Mouse (Mus musculus): ENCODE measurements around the gene Ctsd.

The Ctsd gene

DNA sequence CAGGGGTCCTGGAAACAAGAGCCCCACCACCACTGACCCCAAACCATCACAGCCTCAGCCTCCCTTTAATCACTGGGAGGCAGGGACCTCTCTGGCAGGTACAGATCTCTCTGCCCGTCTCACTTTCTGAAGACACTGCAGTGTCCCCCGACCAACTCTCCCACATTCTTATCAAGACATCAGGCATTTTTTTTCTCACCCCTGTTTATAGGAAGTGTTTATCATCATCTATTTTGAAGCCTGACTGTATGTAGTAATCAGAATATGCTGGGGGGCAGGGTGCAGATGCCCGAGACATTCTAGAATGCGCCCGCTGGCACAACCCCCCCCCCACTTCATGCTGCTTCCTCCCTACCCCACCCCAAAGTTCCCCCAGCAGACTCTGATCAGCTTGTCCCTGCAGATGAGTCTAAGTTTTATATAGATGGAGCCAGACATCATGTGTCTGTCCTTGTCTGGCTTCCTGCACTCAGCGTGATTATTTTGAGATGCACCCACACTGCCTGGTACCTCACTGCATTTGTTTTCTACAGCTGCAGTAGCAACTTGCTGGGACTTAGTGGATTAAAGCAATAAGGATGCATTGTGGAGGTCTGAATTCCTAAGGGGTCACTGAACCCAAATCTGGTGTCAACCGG is 12.4 kb upstream of the Ctsd start:
- no peak for DNase-seq (ENCODE audit: low read depth, low spot score)

DNA sequence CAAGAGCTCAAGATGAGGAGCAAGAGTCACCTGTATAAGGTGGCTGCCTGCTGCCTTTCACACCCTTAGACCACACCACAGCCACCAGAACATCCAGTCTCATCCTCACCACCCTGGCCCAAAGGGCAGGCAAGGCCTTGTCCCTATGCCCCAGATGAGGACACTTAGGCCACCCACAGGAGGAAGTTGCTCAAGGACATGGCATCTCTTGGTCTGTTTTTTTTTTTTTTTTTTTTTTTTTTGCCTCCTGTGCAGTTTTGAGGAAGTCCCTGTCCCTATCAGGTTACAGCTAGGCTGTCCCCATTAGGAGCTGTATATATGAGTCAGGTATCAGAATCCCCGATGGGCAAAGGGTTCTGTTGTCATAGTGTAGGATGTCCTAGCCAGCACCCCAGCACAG is 11.4 kb upstream of the Ctsd start:
- no peak for DNase-seq (ENCODE audit: low read depth, low spot score)

DNA sequence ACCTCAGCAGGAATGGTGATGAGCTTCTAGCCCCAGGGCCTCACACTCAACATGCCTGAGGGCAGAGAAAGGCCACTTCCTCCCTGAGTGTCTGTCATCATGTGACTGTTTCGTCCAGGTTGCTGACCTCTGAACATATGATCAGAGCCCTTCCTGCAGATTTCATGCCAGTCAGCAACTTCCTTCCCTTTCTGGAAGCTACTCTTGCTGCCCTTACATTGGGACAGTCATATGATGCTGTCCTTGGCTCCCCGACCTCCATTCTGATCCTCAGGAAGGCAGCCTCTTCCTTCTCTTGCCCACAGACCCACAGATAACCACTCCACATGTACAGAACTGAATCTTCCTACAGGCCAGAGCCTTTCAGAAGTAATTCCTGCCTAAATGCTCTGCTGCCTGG is 10.2 kb upstream of the Ctsd start:
- no peak for DNase-seq (ENCODE audit: low read depth, low spot score)

DNA sequence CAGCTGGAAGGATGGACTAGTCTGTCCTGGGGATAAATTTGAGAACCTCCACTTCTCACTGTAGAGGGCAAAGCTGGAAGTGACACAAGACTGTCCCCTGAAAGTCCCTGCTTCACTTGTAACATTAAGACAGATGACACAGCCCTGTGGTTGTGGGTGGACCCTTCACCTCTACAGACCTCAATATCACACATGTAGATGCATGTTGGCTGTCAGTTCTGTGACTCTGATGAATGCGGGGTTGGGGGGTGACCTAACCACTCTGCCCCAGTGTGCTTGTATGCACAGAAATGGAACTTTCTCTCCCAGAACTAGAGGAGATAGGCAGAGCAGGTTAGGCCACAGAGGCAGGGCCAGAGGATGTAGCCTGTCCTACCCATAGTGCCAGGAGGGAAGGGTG is 8.8 kb upstream of the Ctsd start:
- DNase-seq (ENCODE audit: low read depth, low spot score), result no peak

DNA sequence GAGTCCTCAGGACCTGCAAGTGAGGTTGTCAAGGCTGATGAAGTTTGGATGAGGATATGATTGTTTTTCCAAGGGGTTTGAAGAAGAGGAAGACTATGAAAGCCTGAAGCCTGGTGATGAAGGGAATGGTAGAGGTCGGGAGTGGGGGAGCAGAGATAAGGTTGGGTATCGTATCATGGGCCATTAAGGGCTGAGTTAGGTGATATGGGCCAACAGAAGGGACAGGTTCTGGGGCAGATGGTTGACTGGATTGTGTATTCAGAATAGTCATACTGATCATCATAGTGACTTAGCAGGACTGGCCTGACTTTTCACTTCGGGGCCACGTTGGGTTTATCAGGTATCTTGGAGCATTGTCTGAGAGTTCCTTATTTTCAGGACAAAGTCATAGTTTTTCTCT is 7.6 kb upstream of the Ctsd start:
- DNase-seq (ENCODE audit: low read depth, low spot score), result no peak

DNA sequence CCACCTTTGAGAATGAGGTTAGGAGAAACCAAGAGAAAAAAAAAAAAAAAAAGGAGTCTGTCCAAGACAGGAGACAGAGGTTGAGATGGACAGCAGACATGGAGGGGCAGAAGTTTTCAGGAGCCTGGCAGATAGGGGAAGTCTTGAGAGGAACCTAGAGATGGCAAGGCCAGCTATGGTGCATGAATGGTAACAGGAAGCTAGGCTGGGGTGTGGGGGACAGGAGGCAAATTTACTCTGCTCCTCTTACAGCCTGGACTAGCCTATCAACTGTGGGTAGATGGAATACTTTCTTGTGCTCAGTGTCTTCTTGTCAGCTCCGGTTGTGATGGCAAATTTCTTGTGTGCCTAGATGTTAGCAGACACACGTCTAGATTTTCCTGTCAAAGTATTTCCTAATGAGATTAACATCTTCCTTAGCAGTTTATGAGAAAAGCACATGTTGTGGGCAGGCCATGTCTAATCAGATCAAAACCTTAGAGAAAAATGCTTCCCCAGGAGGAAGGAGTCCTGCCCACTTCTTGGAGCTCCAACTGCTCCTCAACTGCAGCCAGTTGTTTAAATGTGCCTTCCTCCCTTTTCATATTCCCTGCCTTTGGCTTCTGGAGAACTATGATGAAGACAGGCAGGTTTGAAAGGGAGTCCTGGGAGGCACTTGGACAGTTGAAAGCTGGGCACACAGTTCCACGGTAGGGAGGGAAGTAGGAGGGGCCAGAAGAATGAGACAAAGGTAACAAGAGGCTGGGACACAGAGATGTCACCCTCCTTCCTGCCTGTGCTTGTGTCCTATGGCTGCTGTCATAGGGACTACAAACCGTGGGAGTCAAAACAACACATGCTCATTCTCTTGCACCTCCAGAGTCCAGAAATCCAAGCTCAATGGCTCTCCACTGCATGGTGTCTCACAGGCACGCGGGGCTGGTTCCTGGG is 6.7 kb upstream of the Ctsd start:
- no peak for DNase-seq (ENCODE audit: low read depth, low spot score)

DNA sequence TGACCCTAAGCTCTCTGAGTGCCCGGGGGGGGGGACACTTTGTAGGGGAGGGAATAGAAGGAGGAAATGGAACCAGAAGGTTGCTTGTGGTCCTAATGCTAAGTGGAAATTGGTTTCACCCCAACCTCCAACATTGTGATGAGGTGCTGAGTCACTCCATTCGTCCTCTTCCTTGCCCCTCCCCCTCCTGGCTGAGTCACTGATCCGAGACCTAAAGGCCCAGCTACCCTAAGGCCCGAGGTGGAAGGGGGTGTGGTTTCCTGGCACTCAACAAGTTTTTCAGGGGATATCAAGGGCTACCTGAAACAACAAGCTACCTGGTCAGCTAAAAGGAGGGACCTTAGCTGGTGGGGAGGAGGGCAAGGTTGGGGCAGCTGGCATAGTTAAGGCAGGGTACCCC is 5.4 kb upstream of the Ctsd start:
- DNase-seq (ENCODE audit: low read depth, low spot score), result no peak

DNA sequence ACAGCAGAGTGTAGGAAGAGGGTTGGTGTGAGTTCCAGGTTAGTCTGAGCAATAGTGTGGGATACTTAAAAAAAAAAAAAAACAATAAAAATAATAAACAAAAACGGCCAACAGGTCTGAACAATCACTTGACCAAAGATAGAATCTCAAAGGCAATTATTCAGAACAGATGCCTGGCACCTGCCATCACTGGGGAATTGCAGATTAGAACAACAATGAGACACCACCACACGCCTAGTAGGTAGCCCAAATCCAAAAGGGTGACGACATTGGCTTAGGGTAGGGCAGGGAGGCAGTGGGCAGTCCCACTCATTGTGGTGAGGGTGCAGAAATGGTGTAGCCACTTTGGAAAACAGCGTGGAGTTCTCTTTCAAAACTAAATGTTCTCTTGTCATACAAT is 3.8 kb upstream of the Ctsd start:
- no peak for DNase-seq (ENCODE audit: low read depth, low spot score)

DNA sequence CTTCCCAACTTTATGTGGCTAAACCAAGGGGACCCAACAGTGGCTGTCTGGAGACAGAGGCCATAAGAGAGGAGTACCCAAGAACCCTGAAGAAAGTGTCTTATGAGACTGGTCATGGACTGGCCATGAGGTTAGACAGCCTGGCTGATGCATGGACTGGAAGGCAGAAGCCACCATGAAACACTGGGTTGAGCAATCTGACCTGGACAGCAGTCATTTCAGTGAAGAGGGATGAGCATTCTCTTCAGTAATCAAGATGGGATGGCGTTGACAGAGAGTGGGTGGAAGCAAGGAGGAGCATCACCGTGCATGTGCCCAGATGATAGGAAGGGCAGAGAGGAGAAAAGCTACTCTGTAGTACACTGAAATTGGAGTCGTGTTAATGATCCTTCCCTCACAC is 3.3 kb upstream of the Ctsd start:
- DNase-seq (ENCODE audit: low read depth, low spot score), result no peak

DNA sequence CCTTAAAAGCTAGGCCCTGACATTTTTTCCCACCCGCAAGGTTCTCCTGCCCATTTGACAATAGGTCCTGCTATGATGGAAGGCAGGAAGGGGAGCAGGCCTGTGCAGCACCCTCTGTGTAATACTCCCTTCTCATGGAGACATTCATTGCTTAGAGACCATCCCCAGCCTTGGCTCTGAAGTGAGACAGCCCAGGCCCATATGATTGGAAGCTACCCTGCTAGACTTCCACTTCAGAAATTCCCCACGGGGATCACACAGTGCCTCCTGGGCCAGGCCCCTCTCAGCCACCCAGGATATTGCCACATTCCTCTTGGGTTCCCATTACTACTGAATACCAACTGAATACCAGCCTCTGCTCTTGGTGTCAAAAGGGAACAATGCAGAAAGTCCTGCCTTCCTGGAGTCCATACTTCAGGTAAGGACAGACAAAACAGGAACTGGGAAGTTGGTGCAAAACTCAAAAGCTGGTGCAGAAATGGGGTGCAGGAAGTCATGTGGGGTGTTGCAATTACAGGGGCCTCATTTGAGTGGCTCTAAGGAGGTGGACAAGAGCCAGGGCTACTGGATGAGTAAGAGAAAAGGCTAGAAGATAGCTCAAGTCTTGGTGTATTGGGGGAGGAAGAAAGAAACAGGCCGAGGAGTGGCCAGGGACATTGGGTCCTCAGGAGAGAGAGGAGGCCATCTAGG is 2.3 kb upstream of the Ctsd start:
- DNase-seq (ENCODE audit: low read depth, low spot score), result no peak

DNA sequence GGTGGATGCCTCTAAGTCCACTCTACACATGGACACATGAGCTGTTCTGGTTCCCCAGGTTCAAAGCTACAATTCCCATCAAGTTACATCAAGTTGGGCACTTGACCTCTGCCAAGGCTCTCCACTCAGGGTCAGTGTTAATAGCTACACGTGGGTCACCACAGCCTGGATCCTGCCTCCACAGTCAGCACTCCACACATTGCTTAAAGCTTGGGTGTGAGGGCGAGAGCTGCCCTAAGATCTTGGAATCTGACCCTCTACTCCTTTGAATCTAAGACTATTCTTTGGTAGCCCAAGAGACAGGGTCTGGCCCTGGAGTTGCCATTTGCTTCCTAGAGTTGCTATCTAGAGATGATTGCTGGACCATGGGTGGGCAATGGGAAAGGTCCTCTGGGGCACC is 902 bp upstream of the Ctsd start:
- DNase-seq (ENCODE audit: low read depth, low spot score), result no peak

DNA sequence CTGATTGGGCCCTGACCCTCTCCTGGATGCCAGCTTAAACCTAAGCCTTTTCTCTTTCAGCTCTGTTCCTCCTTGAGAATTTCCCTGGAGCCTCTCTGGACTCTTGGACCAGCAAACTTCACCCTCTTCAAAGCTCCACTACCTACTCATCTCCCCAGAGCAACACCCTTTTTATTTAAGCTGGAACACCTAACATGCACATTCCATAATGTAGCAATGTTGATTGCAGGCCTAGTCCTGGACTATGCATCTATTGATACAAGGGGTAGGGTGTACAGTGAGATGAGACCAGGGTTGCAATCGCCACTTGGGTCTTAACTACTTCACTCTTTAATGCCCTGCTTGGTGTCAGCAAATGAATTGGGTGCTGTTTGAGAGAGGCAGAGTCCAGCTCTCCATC is 360 bp upstream of the Ctsd start:
- DNase-seq (ENCODE audit: low read depth, low spot score), result no peak

DNA sequence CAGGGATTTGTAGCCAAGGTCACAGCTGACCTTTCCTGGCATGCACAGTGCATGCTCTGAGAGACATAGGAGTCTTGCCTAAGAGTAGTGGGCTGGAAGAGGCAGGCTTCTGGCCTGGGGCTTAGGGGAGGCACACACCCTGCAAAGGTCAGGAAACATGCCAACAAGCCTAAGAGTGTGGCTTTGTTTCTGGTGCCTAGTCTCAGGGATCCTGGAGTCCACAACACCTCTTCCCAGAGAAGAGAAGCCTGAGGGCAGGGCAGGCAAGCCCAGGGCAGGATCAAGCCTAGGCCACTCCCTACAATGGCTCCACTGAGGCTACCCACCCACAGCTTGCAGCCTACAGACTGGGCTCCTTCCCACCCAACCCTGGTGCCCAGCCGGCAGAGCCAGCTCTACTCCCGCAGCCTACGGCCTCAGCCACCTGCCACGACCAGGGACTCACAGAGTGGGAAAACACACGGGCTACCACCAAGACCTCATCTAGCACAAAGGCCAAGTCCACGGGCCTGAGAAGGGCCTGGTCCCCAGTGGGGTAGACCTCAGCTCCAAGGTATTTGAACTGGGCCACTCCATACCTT is 1.1 kb downstream of the Ctsd start:
- no peak for DNase-seq (ENCODE audit: low read depth, low spot score)

DNA sequence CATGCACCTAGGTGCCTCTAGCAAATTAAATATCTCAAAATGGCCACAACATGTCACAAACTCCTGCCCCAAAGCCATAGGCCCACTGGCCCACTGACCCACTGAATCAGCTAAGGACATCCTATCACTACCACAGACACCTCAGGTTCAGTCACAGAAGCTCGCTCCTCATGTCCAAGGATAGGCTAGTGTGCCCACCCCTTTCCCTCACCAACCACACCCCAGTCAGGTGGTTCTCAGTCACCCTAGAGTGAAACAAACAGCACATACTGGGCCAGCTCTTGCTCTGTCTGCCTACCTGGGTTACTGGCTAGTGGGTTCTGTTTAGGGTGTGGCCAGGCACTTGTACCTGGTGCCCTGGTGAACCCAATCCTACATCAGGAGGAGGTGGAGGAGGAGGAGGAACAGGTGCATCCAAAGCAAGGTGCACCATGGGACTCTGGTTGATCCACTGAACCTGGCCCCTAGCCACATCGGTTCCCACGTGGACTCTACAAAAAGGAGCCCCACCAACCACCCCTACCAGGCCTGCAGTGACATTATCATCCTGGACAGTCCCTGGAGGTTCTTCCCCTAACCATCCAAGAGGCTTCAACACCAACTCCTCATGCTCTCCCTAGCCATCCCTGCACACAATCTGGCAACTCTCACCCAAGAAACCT is 2.0 kb downstream of the Ctsd start:
- no peak for DNase-seq (ENCODE audit: low read depth, low spot score)

DNA sequence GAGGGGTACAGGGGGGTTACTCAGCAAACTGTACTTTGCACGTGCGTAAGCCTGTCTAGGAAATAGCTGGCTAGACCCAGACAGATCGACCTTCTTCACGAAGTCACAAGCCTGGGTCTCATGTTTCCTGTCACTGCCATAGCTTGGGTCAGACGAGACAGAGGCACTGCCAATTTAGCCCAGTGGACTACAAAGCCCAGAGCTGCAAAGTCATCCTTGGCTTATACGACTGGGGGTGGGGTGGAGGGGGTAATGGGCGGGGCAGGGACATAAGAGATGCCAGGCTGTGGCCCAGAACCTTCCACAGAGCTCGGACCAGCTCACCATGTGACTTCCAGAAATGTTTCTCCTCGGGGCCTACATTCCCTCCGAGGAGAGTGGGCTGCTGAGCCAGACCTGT is 3.5 kb downstream of the Ctsd start:
- no peak for DNase-seq (ENCODE audit: low read depth, low spot score)

DNA sequence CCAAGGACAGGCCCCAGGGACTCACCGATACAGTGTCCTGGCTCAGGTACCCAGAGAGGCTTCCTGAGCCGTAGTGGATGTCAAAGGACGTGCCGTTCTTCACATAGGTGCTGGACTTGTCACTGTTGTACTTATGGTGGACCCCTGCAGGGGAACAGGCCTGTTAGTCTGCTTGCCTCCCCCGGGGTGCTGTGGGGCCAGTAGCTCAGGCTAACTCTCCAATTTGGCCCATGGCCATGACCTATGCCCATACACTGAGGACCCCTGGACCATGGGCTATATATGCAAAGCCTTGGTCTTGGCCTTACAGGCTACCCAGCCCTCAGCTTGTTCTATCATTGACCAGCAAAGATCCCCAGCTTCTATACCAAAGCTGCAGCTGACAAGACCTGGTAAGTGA is 5.3 kb downstream of the Ctsd start, which contains the start of gene Gm49369:
Gene Gm49369, minus strand, starts transcription at position 101 of the 400 bp plus-strand sequence.
- DNase-seq (ENCODE audit: low read depth, low spot score), result no peak

DNA sequence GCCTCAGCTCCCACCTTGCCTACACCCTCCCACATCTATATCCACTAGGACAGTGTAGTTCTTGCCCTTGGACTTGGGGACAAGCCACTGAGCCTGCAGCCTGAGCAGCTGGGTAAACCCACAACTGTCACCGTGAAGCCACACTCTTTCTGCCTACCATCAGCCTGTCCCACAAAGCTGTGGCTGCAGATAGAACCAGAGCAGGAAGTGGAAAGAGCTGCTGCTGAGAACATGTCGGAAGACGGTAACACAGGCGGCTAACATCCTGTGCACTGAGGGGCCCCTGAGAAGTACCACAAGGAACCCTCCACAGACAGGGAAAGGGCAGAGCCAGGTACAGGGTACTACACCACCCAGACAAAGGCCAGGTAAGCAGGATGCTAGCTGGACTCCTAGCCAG is 6.7 kb downstream of the Ctsd start:
- DNase-seq (ENCODE audit: low read depth, low spot score), result no peak

DNA sequence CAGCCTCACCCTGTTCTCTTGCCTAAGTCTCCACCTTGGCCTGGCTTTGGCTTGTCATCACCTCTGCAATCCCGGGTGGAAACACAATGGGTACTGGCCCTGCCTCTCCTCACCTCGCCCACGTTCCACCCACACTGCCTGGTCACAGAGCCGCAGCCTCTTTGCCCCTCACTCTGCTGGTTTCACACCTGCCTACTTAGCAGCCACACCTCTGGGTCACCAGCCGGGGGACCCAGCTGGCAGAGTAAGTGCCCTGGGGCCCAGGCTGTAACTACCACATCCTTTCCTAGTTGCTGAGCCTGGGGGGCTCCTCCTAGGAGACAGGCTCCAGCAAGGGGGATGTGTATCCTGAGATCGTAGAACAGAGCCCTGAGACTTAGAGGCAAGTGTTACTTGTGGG is 8.7 kb downstream of the Ctsd start:
- no peak for DNase-seq (ENCODE audit: low read depth, low spot score)

DNA sequence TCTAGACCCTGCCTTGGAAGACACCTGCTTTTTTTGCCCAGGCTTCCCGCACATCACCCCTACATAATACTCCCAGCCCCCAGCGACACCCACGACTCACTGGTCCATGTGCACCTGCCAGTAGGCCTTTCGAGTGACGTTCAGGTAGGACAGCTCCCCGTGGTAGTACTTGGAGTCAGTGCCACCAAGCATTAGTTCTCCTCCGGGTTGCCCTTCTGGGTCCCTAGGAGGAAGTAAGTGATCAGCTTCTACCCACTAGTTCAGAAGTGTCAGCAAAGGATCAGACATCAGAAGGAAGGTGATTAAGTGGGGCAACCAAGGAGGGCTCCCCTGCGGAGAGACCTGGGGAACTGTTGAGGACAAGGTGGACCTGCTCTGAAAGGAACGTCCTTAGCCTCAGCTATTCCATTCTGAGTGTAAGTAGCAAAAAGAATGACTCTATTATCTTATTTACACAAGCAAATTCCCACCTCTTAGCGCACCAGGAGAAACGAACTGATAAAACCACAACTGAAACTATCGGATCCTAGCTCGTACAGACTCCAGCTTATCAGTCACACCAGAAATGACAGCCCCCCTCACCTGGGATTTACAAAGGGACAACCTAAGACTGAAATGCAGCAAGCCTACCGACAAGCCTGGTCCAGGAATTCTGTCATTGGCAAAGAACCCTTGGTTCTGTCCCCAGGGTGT is 10.5 kb downstream of the Ctsd start:
- no peak for DNase-seq (ENCODE audit: low read depth, low spot score)

DNA sequence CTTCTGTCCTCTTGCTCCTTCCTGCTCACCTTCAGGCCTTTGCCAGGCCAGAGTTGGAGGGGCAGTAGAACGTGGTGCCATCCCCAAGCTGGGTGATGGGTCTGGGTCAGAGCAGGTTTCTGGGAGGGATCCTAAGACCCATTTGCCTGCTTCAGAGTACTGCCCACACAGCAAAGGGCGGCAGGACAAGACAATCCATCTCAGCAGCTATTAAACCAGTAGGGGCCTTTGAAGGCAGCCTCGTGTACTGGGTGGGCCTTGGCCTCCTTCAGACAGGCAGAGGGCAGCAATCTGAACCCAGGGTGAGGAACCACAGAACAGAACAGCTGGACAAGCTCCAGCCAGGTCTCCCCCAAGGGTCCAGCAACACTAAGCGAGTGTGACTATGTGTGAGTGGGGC is 11.7 kb downstream of the Ctsd start:
- DNase-seq (ENCODE audit: low read depth, low spot score), result no peak

DNA sequence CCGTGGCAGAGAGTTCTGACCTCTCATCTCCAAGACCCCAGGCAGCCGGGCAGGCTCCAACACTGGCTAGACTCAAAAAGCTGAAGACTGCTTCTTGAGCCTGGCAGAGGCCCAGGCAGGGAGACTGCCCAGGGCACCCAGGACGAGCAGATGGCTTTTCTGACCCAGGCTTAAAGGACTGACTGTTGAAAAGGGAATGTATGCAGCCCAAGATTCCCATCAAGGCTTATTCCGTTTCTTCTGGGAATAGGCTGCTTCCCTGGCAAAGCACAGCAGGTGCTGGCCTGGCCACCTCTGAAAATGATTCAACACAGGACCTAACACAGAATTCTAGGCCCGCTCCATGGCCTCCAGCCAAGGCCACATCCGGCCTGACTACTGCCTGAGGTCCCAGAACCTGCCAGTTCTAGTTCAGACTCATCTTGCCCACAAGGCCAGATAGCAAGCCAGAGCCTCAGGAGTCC is 12.5 kb downstream of the Ctsd start:
- no peak for DNase-seq (ENCODE audit: low read depth, low spot score)
